Mouse (Mus musculus) ovary, adult 18-20 months (tissue): ENCODE results near the gene Fam118a.
A peak's percentile ranks its signal among the peaks of the same experiment; 100 is the strongest.
"Not testable (repeated sequence)": the region's sequence is repeated elsewhere in the genome, so short reads cannot be mapped to it uniquely, and the experiment has no call there.

Experiments
- DNase-seq: peaks from one replicate; pipeline ENCODE4 v3.0.0; 2022; ENCODE audit warnings: low spot score, mixed read lengths

Fam118a gene

DNA sequence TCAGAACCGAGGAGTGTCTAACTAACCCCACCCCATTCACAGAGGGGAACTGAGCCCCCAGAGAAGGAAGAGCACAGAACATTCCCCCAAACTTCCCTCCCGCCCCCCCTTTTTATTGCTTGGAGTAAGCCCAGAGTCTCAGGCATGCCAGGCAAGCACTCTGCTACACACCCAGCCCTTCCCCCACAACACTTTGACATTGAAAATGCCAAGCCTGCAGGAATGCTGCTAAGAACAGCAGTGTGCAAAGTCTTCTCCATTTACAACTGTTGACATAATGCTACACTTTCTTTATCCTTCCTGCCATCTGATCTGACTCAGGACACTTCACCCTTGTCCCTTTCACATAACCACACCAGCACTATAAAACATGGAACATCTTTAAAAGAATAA lies 16.1 kb upstream of the Fam118a start:
- DNase-seq: no peak

- no peak for DNase-seq
Measured at GRCm38 (mm10) chr15:85015771-85016170, 13.0 kb upstream of the Fam118a start.

DNA sequence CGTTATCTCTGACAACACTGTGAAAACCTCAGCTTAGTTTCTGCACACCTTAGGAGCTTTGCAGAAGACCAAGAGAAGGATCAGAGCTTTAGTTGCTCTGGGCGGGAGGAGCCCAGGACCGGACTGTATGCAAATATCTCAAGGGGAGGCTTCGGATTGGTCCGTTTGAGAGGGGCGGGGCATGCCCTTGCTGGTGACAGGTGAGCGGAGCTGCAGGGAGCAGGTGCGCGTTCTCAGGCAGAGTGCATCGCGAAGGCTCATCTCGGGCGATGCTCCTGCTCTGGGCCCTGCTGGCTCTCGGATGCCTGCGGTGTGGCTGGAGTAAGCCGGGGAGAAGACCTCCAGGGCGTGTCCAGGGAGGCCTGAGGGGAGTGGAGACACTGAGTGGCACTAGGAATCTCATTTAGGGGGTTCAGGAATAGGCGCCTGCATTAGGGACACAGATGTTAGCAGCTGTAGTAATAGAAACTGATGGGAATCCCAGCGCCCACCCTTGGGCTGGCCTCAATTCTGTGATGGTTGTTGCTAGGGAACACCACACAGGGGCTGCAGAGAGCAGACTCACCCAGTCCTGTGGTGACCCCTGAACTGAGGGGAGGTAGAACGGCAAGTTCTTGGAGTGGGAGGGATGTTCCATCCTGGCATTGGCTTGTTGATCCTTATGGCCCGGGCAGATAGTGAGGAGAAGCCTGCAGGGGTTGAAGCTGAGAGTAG lies 11.6 kb upstream of the Fam118a start, which contains the start of gene Upk3a:
Upk3a (plus strand) TSS at position 191 of the 714 bp plus-strand sequence.
- DNase-seq: no peak

DNA sequence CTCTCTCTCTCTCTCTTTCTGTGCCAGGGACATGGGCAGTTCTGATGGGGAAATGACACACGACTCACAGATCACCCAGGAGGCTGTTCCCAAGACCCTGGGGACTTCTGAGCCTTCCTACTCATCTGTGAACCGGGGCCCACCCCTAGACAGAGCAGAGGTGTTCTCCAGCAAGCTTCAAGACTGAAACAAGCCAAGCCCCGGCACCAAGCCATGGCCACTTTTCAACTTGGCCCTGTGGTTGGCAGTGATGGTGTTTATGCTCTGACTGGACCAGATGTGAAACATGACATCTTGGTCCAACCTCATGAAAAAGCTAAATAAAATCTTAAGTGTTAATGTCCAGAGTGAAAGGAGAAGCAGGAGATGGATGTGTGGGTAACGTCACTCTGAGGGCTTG lies 6.5 kb upstream of the Fam118a start:
- DNase-seq: no peak

- DNase-seq: peak; percentile 71
Measured at GRCm38 (mm10) chr15:85026197-85026596, 2.6 kb upstream of the Fam118a start.

DNA sequence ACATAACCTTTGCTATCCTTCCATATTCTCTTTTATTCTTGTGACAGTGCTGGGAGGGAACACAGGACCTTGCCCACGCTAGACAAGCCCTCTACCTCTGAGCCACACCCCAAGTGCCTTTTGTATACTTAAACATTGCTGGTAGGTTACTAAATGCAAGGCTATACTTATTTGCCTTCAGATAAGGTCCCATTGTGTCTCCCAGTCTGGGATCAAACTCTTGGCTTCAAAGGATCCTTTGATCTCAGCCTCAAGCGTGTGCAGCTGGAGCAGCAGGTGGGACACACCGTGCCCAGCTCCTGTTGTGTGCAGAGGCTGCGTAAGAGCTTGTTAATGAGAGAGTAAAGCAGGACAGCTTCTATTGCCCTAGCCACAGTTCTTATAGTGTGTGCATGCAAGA lies 1.0 kb upstream of the Fam118a start:
- DNase-seq: no peak

GRCm38 (mm10) chr15:85030643-85031042 lies 1.9 kb downstream of the Fam118a start:
- not testable (repeated sequence) for DNase-seq

- no peak for DNase-seq
Measured at GRCm38 (mm10) chr15:85031866-85032265, 3.1 kb downstream of the Fam118a start.

DNA sequence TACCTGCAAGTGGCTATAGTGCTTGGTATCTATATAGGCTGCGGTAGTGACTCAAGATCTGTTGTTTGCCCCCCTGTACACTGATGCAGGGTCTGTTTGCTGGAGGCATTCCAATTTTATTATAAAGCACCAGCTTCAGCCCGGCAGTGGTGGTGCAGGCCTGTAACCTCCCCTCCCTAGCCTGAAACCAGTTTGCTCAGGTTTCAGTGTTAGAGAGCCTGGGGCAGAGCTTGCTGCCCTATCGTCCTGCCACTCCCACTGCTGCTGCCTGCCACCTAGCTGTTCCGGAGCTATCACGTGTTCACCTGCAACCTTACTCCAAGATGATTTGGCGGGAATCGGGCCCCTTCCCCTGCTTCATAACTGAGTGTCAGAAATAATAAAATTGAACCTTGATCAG lies 5.2 kb downstream of the Fam118a start:
- DNase-seq: not testable (repeated sequence)

- peak; percentile 95 for DNase-seq
Measured at GRCm38 (mm10) chr15:85036566-85037342, 8.0 kb downstream of the Fam118a start.

DNA sequence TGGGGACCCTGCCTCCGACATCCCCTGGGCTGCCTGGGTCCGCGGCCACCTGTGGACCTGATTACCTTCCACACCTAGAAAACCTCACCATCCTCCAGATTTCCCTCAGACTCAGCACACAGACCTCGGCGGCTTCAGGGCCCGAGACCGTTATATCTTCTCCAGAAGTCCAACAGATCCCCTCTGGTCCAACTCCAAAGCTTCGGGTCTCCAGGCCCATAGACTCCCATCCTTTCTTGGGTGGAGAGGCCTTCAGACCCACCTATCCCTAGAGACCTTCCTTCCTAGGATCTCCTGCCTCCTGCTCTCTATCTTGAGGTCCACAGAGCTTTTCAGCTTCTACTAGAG lies 8.6 kb downstream of the Fam118a start:
- DNase-seq: no peak

GRCm38 (mm10) chr15:85041546-85042225 lies 12.9 kb downstream of the Fam118a start:
- no peak for DNase-seq

GRCm38 (mm10) chr15:85042361-85042954 lies 13.7 kb downstream of the Fam118a start:
- peak; percentile 71 for DNase-seq

DNA sequence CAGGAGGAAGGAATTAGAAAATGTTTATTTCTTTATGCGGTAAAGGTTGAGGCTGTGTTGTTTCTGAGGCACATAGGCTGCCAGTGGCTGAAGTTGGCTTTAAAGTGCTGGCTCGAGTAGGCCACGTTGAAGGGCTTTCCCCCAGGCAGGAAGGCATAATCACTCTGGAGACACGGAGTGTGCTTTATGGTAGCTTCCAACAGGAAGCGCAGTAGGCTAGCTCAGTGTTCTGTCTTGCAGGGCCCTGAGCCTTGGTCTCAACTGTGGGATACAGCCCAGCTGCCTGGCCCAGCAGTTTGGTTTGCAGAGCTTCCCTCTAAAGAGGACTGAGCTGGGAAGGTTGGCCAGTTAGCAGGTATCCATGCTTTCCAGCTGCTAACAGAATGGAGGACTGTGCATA lies 14.4 kb downstream of the Fam118a start:
- DNase-seq: no peak

DNA sequence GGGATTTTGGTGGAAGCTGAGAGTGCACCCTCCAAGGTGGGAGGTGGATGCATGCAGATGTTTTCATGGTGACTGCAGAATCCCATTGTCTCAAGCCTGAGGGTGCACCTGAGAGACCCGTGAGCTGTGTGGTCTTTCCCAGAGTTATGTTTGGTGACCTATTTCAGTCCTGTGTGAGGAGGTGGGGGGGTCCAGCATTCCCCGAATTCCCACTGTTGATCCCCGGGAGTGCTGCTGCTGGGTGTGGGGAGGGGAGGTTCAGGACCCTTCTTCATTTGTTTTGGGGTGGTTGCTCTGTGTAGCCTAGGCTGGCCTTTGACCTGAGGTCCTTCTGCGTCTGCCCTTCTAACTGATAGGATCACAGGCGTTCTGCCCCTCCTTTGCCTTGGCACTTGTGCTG lies 15.0 kb downstream of the Fam118a start:
- no peak for DNase-seq

- DNase-seq: no peak
Measured at GRCm38 (mm10) chr15:85046230-85046950, 17.6 kb downstream of the Fam118a start.

DNA sequence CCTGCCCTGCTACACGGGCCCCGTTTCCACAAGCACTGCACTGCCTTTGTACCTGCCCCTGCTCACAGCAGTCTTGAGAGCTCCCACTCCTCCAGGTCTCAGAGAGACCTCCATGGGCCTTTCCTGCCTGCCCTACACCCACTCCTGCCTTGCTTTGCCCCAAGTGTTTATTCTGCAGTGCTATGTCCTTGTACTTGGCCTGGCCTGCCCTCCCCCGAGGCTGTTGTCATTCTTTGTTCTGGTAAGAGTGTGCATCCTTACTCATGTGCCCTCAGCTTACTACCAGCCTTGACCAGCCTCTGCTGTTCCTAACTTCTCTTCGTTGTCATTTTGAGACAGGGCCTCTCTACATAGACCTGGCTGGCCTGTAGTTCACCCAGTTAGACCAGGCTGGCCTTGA lies 19.1 kb downstream of the Fam118a start:
- peak; percentile 52 for DNase-seq

- DNase-seq: no peak
Measured at GRCm38 (mm10) chr15:85049758-85050157, 21.0 kb downstream of the Fam118a start.

- DNase-seq: no peak
Measured at GRCm38 (mm10) chr15:85054098-85054497, 25.4 kb downstream of the Fam118a start.

DNA sequence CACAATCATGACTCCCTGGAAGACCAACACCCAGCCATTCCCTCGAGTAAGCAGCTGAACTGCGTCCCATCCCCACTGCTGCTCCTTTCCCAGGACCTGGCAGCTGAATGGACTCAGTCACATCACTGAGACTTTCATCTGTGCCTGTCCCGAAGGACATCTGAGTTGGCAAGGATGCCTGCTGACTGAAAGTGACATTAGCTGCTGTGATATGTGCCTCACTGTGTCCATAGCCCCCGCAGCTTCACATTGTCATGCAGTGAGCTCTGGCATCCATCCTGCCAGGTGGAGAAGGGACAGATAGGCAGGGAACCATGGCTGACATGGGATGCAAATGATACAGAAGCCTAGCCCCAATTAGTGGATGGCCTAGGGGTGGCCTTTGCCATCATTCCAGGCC lies 26.4 kb downstream of the Fam118a start:
- DNase-seq: no peak

- DNase-seq: no peak
Measured at GRCm38 (mm10) chr15:85063421-85063820, 34.7 kb downstream of the Fam118a start.

- DNase-seq: peak; percentile 7
Measured at GRCm38 (mm10) chr15:85070561-85070960, 41.8 kb downstream of the Fam118a start.
